Mouse (Mus musculus): ENCODE results near the gene Resp18. TPM values are rescaled to one million over a fixed set of nuclear protein-coding genes. Genes with fewer than 3 reads are reported as not detected.

Resp18 gene
- polyA plus RNA-seq, 1 experiment from 2014 or later = 6.0 TPM

Other genes with a start within 250 kb of the Resp18 start
- gene Nhej1, start 153.2 kb downstream of the Resp18 start, polyA plus RNA-seq (2015; fragmentation: Nextera tagmentation; extraction: Ambion mirVana) = 7.6 TPM in 2 replicates
- 0.85 and 1.3 TPM in 2 replicates for gene Slc23a3, start 144.5 kb downstream of the Resp18 start, polyA plus RNA-seq (2015; fragmentation: Nextera tagmentation; extraction: Ambion mirVana)
- 41.4 and 43.4 TPM in 2 replicates for gene Cnppd1, start 135.7 kb downstream of the Resp18 start, polyA plus RNA-seq (2015; fragmentation: Nextera tagmentation; extraction: Ambion mirVana)
- 35.4 and 36.5 TPM in 2 replicates for gene Retreg2, start 135.6 kb downstream of the Resp18 start, polyA plus RNA-seq (2015; fragmentation: Nextera tagmentation; extraction: Ambion mirVana)
- 43.3 and 45.3 TPM in 2 replicates for gene Zfand2b, start 109.8 kb downstream of the Resp18 start, polyA plus RNA-seq (2015; fragmentation: Nextera tagmentation; extraction: Ambion mirVana)
- 23.2 and 27.7 TPM in 2 replicates for gene Abcb6, start 98.0 kb downstream of the Resp18 start, polyA plus RNA-seq (2015; fragmentation: Nextera tagmentation; extraction: Ambion mirVana)
- gene Ankzf1, start 86.3 kb downstream of the Resp18 start, polyA plus RNA-seq (2015; fragmentation: Nextera tagmentation; extraction: Ambion mirVana) = 26.3 and 26.5 TPM in 2 replicates
- 28.4 TPM in 2 replicates for gene Atg9a, start 86.2 kb downstream of the Resp18 start, polyA plus RNA-seq (2015; fragmentation: Nextera tagmentation; extraction: Ambion mirVana)
- 18.2 and 20.1 TPM in 2 replicates for gene Glb1l, start 67.6 kb downstream of the Resp18 start, polyA plus RNA-seq (2015; fragmentation: Nextera tagmentation; extraction: Ambion mirVana)
- 109 and 115 TPM in 2 replicates for gene Stk16, start 67.6 kb downstream of the Resp18 start, polyA plus RNA-seq (2015; fragmentation: Nextera tagmentation; extraction: Ambion mirVana)
- gene Tuba4a, start 58.5 kb downstream of the Resp18 start, polyA plus RNA-seq (2015; fragmentation: Nextera tagmentation; extraction: Ambion mirVana) = 184 and 218 TPM in 2 replicates
- gene A630095N17Rik, start 46.3 kb downstream of the Resp18 start, polyA plus RNA-seq (2015; fragmentation: Nextera tagmentation; extraction: Ambion mirVana) = not detected in 2 replicates
- gene Dnajb2, start 42.0 kb downstream of the Resp18 start, polyA plus RNA-seq (2015; fragmentation: Nextera tagmentation; extraction: Ambion mirVana) = 31.3 and 32.3 TPM in 2 replicates
- gene Ptprn, start 13.9 kb downstream of the Resp18 start, polyA plus RNA-seq (2015; fragmentation: Nextera tagmentation; extraction: Ambion mirVana) = 2.0 and 2.6 TPM in 2 replicates
- 125 and 139 TPM in 2 replicates for gene Dnpep, start 39.6 kb upstream of the Resp18 start, polyA plus RNA-seq (2015; fragmentation: Nextera tagmentation; extraction: Ambion mirVana)
- 166 and 194 TPM in 2 replicates for gene Des, start 81.9 kb upstream of the Resp18 start, polyA plus RNA-seq (2015; fragmentation: Nextera tagmentation; extraction: Ambion mirVana)
- gene Speg, start 96.9 kb upstream of the Resp18 start, polyA plus RNA-seq (2015; fragmentation: Nextera tagmentation; extraction: Ambion mirVana) = 41.1 and 41.2 TPM in 2 replicates
- gene Gmppa, start 157.5 kb upstream of the Resp18 start, polyA plus RNA-seq (2015; fragmentation: Nextera tagmentation; extraction: Ambion mirVana) = 104 and 127 TPM in 2 replicates
- gene Asic4, start 172.0 kb upstream of the Resp18 start, polyA plus RNA-seq (2015; fragmentation: Nextera tagmentation; extraction: Ambion mirVana) = 1.3 and 1.4 TPM in 2 replicates
- 28.0 and 28.1 TPM in 2 replicates for gene Chpf, start 200.9 kb upstream of the Resp18 start, polyA plus RNA-seq (2015; fragmentation: Nextera tagmentation; extraction: Ambion mirVana)
- 1.6 and 2.1 TPM in 2 replicates for gene Tmem198, start 201.1 kb upstream of the Resp18 start, polyA plus RNA-seq (2015; fragmentation: Nextera tagmentation; extraction: Ambion mirVana)
- 34.1 and 44.4 TPM in 2 replicates for gene Obsl1, start 228.0 kb upstream of the Resp18 start, polyA plus RNA-seq (2015; fragmentation: Nextera tagmentation; extraction: Ambion mirVana)
- 7.4 and 8.3 TPM in 2 replicates for gene Inha, start 228.7 kb upstream of the Resp18 start, polyA plus RNA-seq (2015; fragmentation: Nextera tagmentation; extraction: Ambion mirVana)
- 18.6 and 19.8 TPM in 2 replicates for gene Stk11ip, start 243.1 kb upstream of the Resp18 start, polyA plus RNA-seq (2015; fragmentation: Nextera tagmentation; extraction: Ambion mirVana)

All from stomach, embryonic 16.5 days (tissue).